Mouse (Mus musculus) megakaryocyte, embryonic 14.5 days (primary cell): ENCODE results near the gene H2afx.

ENCODE experiments used
- FLI1 ChIP-seq: IDR thresholded peaks from 2 replicates; pipeline ENCODE4 v1.6.1; 2012; ENCODE audit warnings: low read length, inconsistent platforms, mixed read lengths
- GATA1 ChIP-seq: IDR thresholded peaks from 3 replicates; pipeline ENCODE4 v1.6.1; 2012; ENCODE audit warnings: mixed read lengths, low read length, inconsistent platforms, borderline replicate concordance

- TF ChIP-seq GATA1 (no peak), FLI1 (no peak)
Observed at GRCm38 (mm10) chr9:44332918-44333638, 1.4 kb upstream of the H2afx start.
